Mouse (Mus musculus) stomach, postnatal 0 days (tissue): ENCODE results near the gene Clpsl2. TPM values are rescaled to one million over a fixed set of nuclear protein-coding genes. Genes with fewer than 3 reads are reported as not detected.

Source experiments
- ATAC-seq: fragments of 200-750 bp; cut with Nextera tagmentation; 2 replicates; pipeline ENCODE4 v1.8.0; 2017; ENCODE audit not compliant: low FRiP score, low TSS enrichment
- DNase-seq: peaks from one replicate; pipeline ENCODE4 v3.0.0-alpha.2; 2016; ENCODE audit warnings: low spot score
- H3K27ac ChIP-seq: fragments of 300-500 bp; sonication (generic); replicated peaks from 2 replicates; pipeline ENCODE4 v1.5.1; 2014; ENCODE audit warnings: mild to moderate bottlenecking, control low read depth
- H3K27me3 ChIP-seq: fragments of 300-500 bp; sonication (generic); 2 replicates; pipeline ENCODE4 v1.6.1; 2014; ENCODE audit warnings: low read length; ENCODE audit not compliant: control insufficient read depth, insufficient read depth
- H3K36me3 ChIP-seq: fragments of 300-500 bp; sonication (generic); 2 replicates; pipeline ENCODE4 v1.6.1; 2014; ENCODE audit warnings: low read length, mixed read lengths; ENCODE audit not compliant: control insufficient read depth, insufficient read depth
- H3K4me1 ChIP-seq: fragments of 300-500 bp; sonication (generic); replicated peaks from 2 replicates; pipeline ENCODE4 v1.6.1; 2014; ENCODE audit warnings: antibody characterized with exemption; ENCODE audit not compliant: control insufficient read depth, insufficient read depth
- H3K4me2 ChIP-seq: fragments of 300-500 bp; sonication (generic); replicated peaks from 2 replicates; pipeline ENCODE4 v1.6.1; 2014; ENCODE audit warnings: low read depth, mild to moderate bottlenecking, control low read depth, moderate library complexity
- H3K4me3 ChIP-seq: fragments of 300-500 bp; sonication (generic); 2 replicates; pipeline ENCODE4 v1.5.1; 2014; ENCODE audit warnings: low read depth, low read length, control low read depth
- H3K9ac ChIP-seq: fragments of 300-500 bp; sonication (generic); 2 replicates; pipeline ENCODE4 v1.6.1; 2014; ENCODE audit warnings: mild to moderate bottlenecking, low read length, control low read depth, mixed read lengths
- H3K9me3 ChIP-seq: fragments of 300-500 bp; sonication (generic); 2 replicates; pipeline ENCODE4 v1.6.1; 2016; ENCODE audit warnings: low read length; ENCODE audit not compliant: control insufficient read depth
- CTCF ChIP-seq: IDR thresholded peaks from 2 replicates; pipeline ENCODE4 v1.5.1; 2016; ENCODE audit warnings: antibody characterized with exemption, low read depth, mild to moderate bottlenecking, moderate library complexity
- EP300 ChIP-seq: optimal IDR thresholded peaks from 2 replicates; pipeline ENCODE3; 2016; ENCODE audit warnings: antibody characterized with exemption
- WGBS: fragments of 180-500 bp; shearing (Covaris S2); extraction: QIAGEN DNeasy Blood & Tissue Kit; methylation state at CpG from one replicate; pipeline ENCODE4 v1.1.7; 2014; 5-methylcytosine and 5-hydroxymethylcytosine counted together
- microRNA-seq: library from miRNA; unstranded; fragments of <30 nt; microRNA quantifications from one replicate; pipeline ENCODE4, GENCODE M21; 2016
- polyA plus RNA-seq: library from polyadenylated mRNA; unstranded; fragments of >200 nt; fragmentation: Nextera tagmentation; extraction: Ambion mirVana; gene quantifications from 2 replicates; pipeline ENCODE4 v1.2.1, GENCODE M21; 2015

Clpsl2 gene
- polyA plus RNA-seq, 1 experiment from 2014 or later, result not detected

- H3K36me3 ChIP-seq, result peaks cover 37% of the 10 kb centered on the region
- ATAC-seq (no peak), DNase-seq (no peak)
- H3K27ac ChIP-seq, result no peak overlapping the region
- H3K4me1 ChIP-seq, result no peaks in the 10 kb centered on the region
- WGBS, result 80% methylated on average over 5 of the region's 5 CpGs
- TF ChIP-seq CTCF (no peak), EP300 (no peak)
- no peaks in the 10 kb centered on the region for H3K27me3 ChIP-seq
- H3K9me3 ChIP-seq, result no peaks in the 10 kb centered on the region
- no peak overlapping the region for H3K4me2 ChIP-seq
- H3K4me3 ChIP-seq, result no peak overlapping the region
- no peak overlapping the region for H3K9ac ChIP-seq
Observed at GRCm38 (mm10) chr17:28600780-28601179, 51.6 kb downstream of the Clpsl2 start.

- ATAC-seq, result no peak
Observed at GRCm38 (mm10) chr17:28601557-28602250, 52.5 kb downstream of the Clpsl2 start.

More at GRCm38 (mm10) chr17:28601557-28602250, 52.5 kb downstream of the Clpsl2 start:
- Histone ChIP-seq H3K4me1 (no peaks in the 10 kb centered on the region), H3K9me3 (no peaks in the 10 kb centered on the region), H3K4me3 (no peak overlapping the region), H3K27ac (no peak overlapping the region), H3K36me3 (peaks cover 33% of the 10 kb centered on the region), H3K27me3 (no peaks in the 10 kb centered on the region), H3K9ac (no peak overlapping the region), H3K4me2 (no peak overlapping the region)
- no peak for DNase-seq
- TF ChIP-seq CTCF (no peak), EP300 (no peak)
- 91% methylated on average over 9 of the region's 9 CpGs for WGBS

Small RNAs within 50 kb of the gene (microRNA-seq; reads per million reads assigned to microRNA genes)
- gene Gm25195, result not detected
- gene Mir6969, result 2.6 reads per million

Other genes starting within 250 kb of the Clpsl2 start
- gene Fance, start 235.9 kb upstream of the Clpsl2 start, polyA plus RNA-seq, result 19.2 and 20.4 TPM in 2 replicates
- gene Rpl10a, start 220.9 kb upstream of the Clpsl2 start, polyA plus RNA-seq, result 491 and 514 TPM in 2 replicates
- 8.7 and 9.2 TPM in 2 replicates for gene Tead3, start 198.6 kb upstream of the Clpsl2 start, polyA plus RNA-seq
- gene Tulp1, start 184.2 kb upstream of the Clpsl2 start, polyA plus RNA-seq, result 3.3 and 3.5 TPM in 2 replicates
- gene Fkbp5, start 31.9 kb upstream of the Clpsl2 start, polyA plus RNA-seq, result 9.2 and 11.8 TPM in 2 replicates
- gene Armc12, start 18.6 kb upstream of the Clpsl2 start, polyA plus RNA-seq, result not detected in 2 replicates
- 1,789 and 1,944 TPM in 2 replicates for gene Clps, start 11.4 kb downstream of the Clpsl2 start, polyA plus RNA-seq
- 0.98 and 1.2 TPM in 2 replicates for gene Lhfpl5, start 26.2 kb downstream of the Clpsl2 start, polyA plus RNA-seq
- gene Srpk1, start 73.3 kb downstream of the Clpsl2 start, polyA plus RNA-seq, result 88.7 and 103 TPM in 2 replicates
- 0.24 and 0.50 TPM in 2 replicates for gene Slc26a8, start 140.8 kb downstream of the Clpsl2 start, polyA plus RNA-seq
- 31.4 and 33.4 TPM in 2 replicates for gene Mapk14, start 141.9 kb downstream of the Clpsl2 start, polyA plus RNA-seq
- 1.0 and 1.2 TPM in 2 replicates for gene AC170998.1, start 176.7 kb downstream of the Clpsl2 start, polyA plus RNA-seq
- 211 and 220 TPM in 2 replicates for gene Mapk13, start 219.9 kb downstream of the Clpsl2 start, polyA plus RNA-seq